Mouse (Mus musculus) kidney, postnatal 4 days (tissue): ENCODE measurements around the gene Rbm48.
A peak's percentile ranks its signal among the peaks of the same experiment; 100 is the strongest.
"Not testable (repeated sequence)": the region's sequence is repeated elsewhere in the genome, so short reads cannot be mapped to it uniquely, and the experiment has no call there.

Source experiments
- DNase-seq, 2 experiments: peaks; one replicate each; pipeline ENCODE4 v3.0.0; 2021; ENCODE audit warnings: mixed read lengths in 2 of 2

The Rbm48 gene

DNA sequence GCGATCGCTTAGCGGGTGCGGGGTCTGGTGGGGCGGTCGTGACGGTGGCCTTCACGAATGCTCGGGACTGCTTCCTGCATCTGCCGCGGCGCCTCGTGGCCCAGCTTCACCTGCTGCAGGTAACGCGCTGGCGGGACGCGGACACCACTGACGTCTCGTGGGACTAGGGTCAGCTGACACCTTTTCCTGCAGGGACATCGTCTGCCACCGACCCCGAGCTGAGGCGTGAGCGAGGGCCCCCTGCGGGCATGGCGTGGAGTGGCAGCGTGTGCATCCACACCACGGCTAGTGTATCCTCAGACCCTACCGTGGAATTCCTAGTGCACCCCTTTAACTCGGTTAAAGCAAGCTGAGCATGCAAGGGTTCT lies at the start of gene Rbm48:
Gene Rbm48, minus strand, starts transcription at position 187 of the 368 bp plus-strand sequence.
- DNase-seq: peak; percentile 86 to 92

- DNase-seq: no peak
Measured at GRCm38 (mm10) chr5:3645326-3645725, 48.9 kb upstream of the Rbm48 start.

GRCm38 (mm10) chr5:3644621-3645020 lies 48.2 kb upstream of the Rbm48 start:
- DNase-seq: no peak

DNA sequence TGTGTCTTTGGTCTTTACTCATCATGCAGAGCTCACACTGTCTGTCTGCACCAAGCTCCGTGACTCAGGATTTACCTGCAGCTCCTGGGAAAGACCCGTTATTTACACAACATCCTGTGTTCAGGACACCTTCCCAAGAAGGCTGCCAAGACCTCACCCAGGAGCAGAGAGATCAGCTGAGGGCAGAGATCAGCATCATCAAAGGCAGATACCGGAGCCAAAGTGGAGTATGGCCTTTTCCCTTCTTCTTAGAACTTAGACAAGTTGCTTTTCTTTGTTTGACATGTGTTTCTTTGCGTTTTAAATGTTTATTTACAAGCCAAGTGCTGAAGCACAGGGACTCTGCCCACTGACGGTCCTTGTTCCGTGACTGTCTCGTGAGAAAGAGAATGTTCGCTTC lies 38.9 kb upstream of the Rbm48 start:
- no peak for DNase-seq

DNA sequence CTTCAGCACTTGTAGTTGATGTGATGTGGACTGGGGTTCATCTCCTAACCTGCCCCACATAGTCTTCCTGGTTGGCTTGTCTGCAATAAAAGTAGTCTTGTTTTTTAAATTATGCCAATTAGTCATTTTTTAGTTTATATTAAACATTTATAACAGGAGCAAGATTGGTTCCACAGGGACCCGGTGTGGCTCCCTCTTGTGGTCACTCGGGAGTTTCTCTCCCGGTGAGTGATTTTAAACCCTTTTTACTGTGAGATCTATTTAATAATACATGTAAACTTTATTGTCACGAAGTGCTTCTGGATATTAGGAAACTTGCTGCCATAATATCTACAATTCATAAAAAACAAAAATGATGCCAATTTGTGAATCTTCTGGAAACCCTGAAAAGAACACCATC lies 37.6 kb upstream of the Rbm48 start:
- peak; percentile 11 to 19 for DNase-seq

GRCm38 (mm10) chr5:3633315-3633714 lies 36.9 kb upstream of the Rbm48 start:
- no peak for DNase-seq

- DNase-seq: no peak
Measured at GRCm38 (mm10) chr5:3632285-3632684, 35.9 kb upstream of the Rbm48 start.

- DNase-seq: peak; percentile 33 to 49
Measured at GRCm38 (mm10) chr5:3631512-3632271, 35.3 kb upstream of the Rbm48 start.

DNA sequence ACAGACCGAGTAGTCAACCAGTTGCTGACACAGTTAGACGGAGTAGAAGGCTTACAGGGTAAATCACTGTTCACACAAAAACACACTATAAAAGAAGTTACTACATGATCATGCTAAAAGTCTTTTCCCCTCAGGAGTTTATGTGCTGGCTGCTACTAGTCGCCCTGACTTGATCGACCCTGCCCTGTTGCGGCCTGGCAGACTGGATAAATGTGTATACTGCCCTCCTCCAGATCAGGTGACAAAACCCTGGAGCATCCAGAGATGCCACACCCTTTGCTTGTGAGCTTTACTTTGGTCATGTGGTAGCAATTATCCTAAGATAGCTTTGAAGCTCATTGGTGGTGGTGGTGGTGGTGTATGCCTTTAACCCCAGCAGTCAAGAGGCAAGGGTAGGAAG lies 33.7 kb upstream of the Rbm48 start:
- DNase-seq: no peak

- no peak for DNase-seq
Measured at GRCm38 (mm10) chr5:3620486-3620885, 24.1 kb upstream of the Rbm48 start.

DNA sequence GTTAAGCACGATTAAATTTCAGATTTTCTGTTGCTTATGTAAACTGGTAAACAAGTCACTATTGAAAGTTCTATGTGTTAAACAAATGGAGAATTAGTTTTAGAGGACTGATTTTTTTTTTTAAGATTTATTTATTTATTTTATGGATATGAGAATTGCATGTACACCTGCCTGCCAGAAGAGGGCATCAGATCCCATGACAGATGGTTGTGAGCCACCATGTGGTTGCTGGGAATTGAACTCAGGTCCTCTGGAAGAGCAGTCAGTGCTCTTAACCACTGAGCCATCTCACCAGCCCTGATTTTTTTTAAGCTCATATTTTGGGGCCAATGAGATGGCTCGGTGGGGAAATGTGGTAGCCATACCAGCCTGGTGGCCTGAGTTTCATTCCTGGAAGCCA lies 15.4 kb upstream of the Rbm48 start:
- DNase-seq: not testable (repeated sequence)

- DNase-seq: no peak
Measured at GRCm38 (mm10) chr5:3609241-3609640, 12.9 kb upstream of the Rbm48 start.

DNA sequence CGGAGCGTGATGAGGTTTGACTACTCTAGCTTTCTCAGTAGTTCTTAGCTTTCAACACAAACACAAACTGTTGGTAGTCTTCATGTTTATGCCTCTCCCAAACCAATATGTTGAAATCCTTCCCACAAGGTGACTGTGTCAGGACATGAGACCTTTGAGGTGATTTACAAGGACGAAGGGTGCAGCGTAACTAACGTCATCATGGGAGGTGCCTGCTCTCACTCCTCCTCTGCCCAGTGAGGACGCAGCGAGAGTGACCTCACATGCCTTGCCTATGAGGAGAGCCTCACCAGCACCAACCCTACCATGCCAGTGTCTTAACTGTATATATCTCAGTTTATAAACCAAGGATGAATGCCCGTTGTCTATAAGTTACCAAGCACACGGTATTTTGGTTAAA lies 10.7 kb upstream of the Rbm48 start:
- DNase-seq: no peak

DNA sequence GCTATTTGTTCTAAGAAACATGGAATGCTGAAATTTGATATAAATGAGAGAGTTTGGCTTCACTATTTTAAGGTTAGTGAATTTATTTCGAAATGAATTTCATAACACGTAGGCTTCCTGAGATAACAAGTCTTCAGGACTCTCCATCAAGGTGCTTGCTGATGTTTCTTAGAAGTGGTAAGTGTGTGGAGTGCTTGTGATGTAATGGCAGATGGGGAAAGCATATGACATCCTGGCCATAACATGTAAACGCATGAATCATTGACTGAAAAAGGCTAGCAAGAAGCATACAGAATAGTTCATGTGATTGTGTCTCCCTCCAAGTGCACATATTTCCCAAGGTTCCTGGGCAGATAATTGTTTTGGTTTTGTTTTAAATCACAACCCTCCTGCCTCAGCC lies 4.4 kb upstream of the Rbm48 start:
- no peak for DNase-seq

DNA sequence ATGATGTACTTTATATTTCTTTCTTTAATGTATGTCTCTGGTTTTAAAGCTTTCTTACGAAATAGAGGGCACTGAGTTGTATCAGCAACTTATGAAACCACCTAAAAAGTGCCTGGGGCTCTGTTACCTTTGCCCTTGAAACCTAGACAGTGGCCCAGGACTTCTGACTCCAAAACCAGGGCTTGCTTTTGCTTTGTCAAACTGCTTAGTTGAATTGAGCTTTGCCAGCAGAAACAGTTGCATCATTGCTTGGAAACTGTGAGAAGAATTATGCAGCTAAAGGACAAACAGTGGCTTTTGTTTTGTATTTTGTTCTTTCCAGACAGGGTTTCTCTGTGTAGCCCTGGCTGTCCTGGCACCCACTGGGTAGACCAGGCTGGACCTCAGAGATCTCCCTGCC lies 3.9 kb upstream of the Rbm48 start:
- DNase-seq: no peak

DNA sequence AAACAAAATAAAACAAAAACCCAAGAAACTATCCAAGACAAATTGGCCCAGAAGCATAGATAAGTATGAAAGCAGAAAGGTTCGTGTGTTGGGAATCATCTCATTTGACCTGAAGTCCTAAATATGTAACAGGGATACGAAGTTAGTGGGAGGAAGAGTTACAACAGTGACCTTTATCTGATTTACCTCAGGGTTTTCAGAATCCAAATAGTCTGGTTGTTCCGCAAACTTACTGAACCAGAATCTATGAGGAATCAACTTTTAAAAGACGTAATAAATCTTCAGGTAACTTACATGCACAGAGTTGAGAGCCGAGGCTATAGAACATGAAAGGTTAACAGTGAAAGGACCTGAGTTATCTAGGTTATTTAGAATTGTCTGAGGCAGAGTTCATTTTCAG lies 2.4 kb upstream of the Rbm48 start:
- no peak for DNase-seq

DNA sequence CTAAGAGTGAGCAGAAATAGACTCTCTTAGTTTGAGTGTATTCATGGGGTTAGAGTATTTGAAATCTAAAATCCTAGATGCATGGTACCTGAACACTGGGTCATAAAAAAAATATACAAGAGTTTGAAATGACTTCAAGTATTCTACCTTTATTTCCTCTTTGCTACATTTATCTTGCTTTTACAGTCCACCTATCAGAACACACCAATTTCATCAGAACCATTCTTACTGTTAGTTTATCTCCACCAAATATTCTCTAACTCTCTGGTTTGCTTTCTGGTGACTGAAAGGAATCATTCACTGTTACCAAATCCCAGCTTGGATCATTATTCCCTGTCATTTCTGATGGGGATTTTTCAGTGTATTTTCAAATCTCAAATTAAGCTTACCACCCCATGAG lies 786 bp upstream of the Rbm48 start:
- no peak for DNase-seq

GRCm38 (mm10) chr5:3595693-3596398 lies 539 bp downstream of the Rbm48 start, which contains the start of gene Pex1:
Pex1 (plus strand) TSS chr5:3596066.
- peak; percentile 94 to 97 for DNase-seq

GRCm38 (mm10) chr5:3579066-3579465 lies 17.3 kb downstream of the Rbm48 start:
- no peak for DNase-seq

DNA sequence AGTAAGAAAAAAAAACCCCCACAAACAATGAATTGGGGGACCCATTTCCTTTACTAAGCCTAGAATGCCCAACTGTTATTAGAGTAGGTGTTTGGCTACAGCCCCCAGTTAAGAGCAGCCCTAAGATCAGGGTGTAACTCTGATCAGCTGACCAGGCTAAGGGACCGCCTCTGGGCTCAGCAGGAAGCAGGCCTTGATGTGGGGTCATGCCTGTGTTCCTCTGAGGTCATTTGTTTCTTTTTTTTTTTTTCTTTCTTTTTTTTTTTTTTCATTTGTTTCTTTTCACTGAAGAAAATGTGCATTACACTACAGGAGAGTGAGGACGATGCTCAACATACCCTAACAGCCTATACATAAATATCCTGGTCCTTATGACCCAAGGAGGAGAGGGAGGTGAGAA lies 18.4 kb downstream of the Rbm48 start:
- no peak for DNase-seq

- DNase-seq: no peak
Measured at GRCm38 (mm10) chr5:3574825-3575224, 21.6 kb downstream of the Rbm48 start.

DNA sequence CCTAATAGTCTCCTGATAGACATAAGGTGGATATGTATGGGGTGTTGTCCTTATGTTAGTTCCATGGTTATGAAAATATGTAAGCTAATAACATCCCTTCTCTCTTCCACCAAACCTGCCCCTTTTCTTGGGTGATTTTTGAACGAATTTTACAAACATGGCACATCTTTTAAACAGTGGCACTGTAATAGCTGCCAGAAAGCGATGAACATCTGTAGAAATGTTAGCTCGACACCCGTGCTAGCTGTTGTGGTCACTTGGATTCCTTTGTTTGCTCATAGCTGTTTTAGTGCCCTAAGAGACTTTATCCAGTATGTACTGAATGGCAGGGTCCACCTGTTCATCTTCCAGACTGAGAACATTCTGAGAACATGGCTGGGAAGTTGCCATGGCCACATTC lies 25.1 kb downstream of the Rbm48 start, which contains the start of gene 1700109H08Rik:
Gene 1700109H08Rik, plus strand, starts transcription at position 301 of the 400 bp plus-strand sequence.
- DNase-seq: no peak

DNA sequence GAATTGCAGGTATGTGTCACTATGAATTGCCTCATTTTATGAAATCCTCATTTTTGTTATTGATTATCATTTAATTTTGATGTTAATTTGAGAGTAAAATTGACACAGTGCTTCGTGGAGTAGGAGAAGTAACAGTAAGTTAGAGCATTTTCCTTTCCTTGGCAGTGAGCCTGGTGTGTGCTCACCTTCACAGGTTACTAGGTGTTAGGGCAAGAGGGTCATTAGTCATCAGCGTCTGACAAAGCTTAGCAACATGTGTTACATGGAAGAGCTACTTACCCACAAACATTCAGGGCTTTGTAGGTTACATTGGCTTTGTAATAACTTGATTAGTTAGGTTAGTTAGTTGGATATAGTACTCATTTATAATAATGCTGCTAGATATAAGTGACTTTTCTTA lies 42.2 kb downstream of the Rbm48 start:
- DNase-seq: no peak

DNA sequence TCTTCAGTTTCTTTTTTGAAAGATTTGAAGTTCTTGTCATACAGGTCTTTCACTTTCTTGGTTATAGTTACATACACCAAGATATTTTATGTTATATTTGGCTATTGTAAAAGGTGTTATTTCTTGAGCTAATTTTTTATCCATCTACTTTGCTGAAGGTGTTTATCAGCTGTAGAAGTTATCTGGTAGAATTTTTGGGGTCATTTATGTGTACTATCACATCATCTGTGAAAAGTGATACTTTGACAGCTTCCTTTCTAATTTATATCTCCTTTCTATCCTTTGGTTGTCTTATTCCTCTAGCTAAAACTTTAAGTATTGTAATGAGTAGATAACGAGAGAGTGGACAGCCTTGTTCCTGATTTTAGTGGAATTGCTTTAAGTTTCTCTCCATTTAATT lies 44.9 kb downstream of the Rbm48 start:
- DNase-seq: no peak
